Comparison of ENCODE assay signal across 11 mouse cellular contexts in the genomic region with DNA sequence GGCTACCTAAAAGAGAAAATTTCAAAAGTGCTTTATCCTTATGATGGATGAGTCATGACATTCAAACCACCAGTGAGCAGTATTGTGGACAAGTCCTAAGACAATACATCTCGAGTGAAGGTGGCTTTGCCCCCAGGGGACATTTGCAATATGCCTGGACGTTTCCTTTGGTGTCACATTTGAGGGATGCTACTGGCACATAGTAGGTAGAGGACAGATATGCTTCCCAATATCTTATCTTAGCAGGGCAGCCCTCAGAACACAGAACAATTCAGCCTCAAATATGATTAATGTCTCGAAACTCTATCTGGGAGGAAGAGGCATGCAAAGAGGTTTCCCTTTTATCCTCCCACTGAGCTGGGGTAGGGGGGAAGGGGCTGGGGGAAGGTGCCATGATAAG.
"Had no signal": no experiment of that assay in that cellular context is flagged by ENCODE, and none has a peak within 500 bp of the region (broad histone marks: within the 10 kb centered on the region; RNA-seq: fewer than 3 reads in every experiment).

No protein-coding gene starts in this region.

- H3K9ac ChIP-seq: midbrain, embryonic 12.5 days; midbrain, embryonic 15.5 days; neural tube, embryonic 12.5 days; neural tube, embryonic 15.5 days; stomach, embryonic 15.5 days had no signal

- H3K4me3 ChIP-seq: layer of hippocampus, adult 2 months; midbrain, embryonic 12.5 days; midbrain, embryonic 15.5 days; neural tube, embryonic 12.5 days; neural tube, embryonic 15.5 days; stomach, embryonic 15.5 days had no signal

- H3K9me3 ChIP-seq: midbrain, embryonic 12.5 days; midbrain, embryonic 15.5 days; neural tube, embryonic 12.5 days; neural tube, embryonic 15.5 days; stomach, embryonic 15.5 days had no signal

- DNase-seq: layer of hippocampus, adult 9-11 months; lung, adult 18-20 months; right cerebral cortex, postnatal 25 days had no signal

- H3K36me3 ChIP-seq: midbrain, embryonic 12.5 days; midbrain, embryonic 15.5 days; neural tube, embryonic 12.5 days; neural tube, embryonic 15.5 days; stomach, embryonic 15.5 days had no signal

- H3K27me3 ChIP-seq: midbrain, embryonic 15.5 days; neural tube, embryonic 12.5 days; neural tube, embryonic 15.5 days; stomach, embryonic 15.5 days had no signal

- H3K4me2 ChIP-seq: midbrain, embryonic 12.5 days; midbrain, embryonic 15.5 days; neural tube, embryonic 12.5 days; neural tube, embryonic 15.5 days; stomach, embryonic 15.5 days had no signal

- H3K27ac ChIP-seq: kidney, postnatal 0 days; layer of hippocampus, adult 2 months; midbrain, embryonic 12.5 days; midbrain, embryonic 15.5 days; neural tube, embryonic 12.5 days; neural tube, embryonic 15.5 days; stomach, embryonic 15.5 days had no signal

- ATAC-seq: intestine, postnatal 0 days; midbrain, embryonic 15.5 days had no signal

- H3K4me1 ChIP-seq: stomach, embryonic 15.5 days had no signal
